Mouse (Mus musculus) spleen, postnatal 0 days (tissue): Measurements from ENCODE around the gene Sult2b1. TPM values are rescaled to one million over a fixed set of nuclear protein-coding genes. Genes with fewer than 3 reads are reported as not detected.

Experiments used
- polyA plus RNA-seq: library from polyadenylated mRNA; unstranded; fragments of >200 nt; fragmentation: Nextera tagmentation; extraction: Ambion mirVana; gene quantifications from 2 replicates; pipeline ENCODE4 v1.2.1, GENCODE M21; 2015

Gene Sult2b1
- 0.42 and 0.79 TPM in 2 replicates for polyA plus RNA-seq

DNA sequence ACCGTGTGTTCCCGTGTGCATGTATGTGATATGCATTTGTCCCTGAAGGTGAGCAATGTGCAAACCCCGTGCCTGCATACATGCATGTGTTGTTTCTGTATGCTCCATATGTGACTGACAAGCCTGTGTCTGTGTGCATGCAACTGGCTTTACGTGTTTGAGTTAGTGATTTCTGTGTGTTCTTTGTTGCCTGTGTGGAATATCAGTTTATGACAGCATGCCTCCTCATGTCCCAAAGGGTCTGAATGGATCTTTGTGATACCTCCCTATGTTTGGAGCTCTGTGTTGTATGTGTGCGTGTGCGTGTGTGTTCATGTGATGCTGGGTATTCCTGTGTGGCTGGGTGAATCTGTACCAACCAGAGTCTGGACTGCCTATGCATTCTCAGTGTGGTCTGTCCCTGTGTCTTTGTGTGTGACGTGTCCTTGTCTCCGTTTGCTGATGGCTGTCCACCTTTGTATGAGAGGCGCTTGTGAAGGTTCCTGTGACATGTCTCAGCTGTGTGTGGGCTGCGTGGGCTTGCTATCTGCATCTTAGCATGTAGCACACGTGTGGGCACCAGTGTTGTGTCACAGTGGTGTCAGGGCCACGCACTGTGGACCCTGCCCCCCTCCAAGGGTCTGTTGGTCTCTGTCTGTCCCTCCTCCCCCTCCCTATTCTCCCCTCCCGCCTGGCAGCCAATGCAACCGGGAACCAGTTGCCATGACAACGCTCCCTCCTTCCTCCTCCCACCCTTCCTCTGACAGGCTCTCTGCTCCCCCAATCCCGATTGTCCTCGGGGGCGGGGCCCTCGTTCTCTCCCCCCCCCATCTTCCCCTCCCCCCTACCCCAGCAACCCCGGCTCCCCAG is at the start of gene Sult2b1:
TSS of gene Sult2b1 (minus strand) at position 146 of the 849 bp plus-strand sequence.

DNA sequence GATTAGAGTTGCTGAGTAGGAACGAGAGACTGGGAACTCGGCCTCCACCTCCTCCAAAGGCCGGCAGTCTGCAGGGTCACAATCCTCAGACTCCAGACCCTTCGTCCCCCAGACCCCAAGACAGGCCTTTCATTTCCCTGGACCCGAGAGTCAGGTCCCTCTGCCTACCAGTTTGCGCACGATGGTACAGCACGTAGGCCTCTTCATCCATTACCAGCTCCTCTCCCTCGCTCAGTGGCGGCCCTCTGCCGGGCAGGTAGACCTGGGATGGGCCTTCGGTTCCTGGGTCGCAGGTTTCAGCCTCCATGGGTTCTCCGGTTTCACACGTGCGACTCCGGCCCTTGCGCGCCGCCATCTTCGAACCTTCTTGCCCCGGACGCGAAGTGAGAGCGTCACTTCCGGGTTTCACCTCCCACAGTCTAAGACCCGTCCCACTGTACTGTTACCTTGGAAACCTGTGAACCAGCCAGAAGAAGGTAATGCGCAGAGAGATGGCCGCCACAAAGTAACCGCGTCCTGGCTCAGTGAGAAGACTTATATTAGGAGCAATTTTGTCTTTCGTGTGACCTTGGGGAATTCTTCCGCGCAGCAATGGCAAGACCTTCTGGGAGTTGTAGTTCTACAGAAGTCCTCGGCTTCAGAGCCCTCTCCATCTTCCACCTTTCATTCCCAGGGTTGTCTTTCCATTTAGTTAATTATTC is 46.1 kb upstream of the Sult2b1 start, which contains the start of gene Grwd1:
TSS of gene Grwd1 (minus strand) at position 518 of the 701 bp plus-strand sequence.

DNA sequence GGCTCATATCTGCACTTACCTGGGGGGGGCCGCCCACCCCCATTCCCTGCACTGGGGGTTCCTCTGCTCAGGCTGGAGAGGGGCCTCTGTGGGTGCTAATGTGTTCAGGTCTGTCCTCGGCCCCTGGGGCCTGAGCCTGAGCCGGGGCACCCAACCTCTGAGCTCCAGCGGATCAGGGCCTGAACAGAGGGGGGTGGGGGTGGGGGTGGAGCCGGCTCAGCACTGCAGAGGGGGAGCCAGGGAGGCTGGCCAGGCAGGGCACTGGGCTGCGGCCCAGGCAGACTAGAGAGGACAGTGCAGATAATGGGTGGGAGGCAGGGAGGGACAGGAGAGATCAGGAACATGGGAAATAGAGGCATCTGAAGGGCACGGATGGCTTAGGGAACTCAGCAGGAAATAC is 40.1 kb upstream of the Sult2b1 start, which contains the start of gene Kcnj14:
TSS of gene Kcnj14 (minus strand) at position 185 of the 400 bp plus-strand sequence.

DNA sequence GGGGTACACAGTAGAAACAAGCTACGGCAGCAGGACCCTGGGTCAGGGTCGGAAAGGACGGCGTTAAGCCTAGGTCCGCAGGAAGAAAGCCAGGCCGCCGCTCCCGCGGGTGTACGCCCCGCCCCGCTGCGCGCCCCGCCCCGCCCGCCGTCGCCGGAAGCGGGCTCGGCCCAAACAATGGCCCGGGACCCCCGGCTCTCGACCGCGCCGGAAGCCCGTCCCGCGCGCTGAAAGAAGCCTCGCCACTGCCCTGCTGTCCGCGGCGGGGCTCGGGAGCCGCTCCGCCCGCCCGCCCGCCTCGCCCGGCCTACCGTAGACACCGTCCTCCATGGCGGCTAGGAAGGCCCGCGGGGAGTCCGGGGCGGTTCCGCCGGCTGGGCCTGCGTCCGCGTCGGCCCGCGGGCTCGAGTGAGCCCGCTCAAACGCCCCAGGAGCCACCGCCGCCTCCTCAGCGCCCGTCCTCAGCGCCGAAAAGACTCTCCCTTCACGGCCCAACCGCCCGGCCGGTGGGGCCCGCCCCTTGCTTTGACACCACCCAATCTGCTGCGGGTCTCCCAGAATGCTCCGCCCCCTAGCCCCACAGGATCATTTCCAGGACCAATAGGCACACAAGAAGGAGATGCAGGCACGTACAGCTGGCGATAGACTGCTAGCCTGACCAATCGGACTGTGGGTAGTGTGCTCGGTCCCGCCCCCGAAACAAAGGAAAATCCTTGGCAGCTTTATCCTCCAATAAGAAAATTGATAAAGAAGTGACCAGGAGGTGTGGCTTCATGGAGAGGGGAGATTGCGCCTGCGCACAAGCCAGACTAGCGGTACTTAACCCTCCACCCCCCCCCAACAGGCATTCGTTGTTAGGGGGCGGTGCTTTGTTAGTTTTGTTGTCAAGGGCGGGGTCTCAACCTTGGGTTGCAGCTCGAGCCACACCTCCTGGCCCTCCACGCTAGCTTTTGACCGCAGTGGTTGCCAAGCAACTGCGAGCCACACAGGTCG is 29.6 kb upstream of the Sult2b1 start, which contains the start of gene Cyth2:
TSS of gene Cyth2 (minus strand) at position 795 of the 993 bp plus-strand sequence.

DNA sequence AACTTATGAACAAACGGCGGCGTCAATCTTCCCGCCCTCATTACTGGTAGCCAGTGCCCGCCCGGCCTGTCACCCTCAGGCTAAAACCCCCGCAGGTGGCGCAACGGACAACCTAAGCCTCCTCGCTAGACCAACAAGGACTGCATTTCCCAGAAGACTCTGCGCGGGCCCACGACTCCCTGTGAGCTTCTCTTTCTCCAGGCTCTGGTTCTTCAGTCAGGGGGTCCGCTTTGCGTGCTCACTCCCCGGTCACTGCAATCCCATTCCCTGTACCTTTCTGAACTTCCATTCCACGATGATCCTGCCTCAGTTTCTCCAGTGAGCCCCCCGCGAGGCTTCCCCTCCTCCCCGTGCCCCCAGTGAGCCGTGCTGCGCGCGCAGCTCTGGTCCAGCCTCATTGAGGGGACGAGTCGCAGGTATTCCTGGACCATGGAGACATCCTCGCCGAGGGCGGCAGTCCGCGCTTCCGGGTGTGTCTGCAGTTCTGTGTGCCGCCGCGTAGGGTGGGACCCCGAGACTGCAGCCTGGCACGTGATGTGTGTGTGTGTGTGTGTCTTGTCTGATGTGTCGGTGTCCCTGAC is 868 bp downstream of the Sult2b1 start, which contains the start of gene Lmtk3:
TSS of gene Lmtk3 (plus strand) at position 228 of the 581 bp plus-strand sequence.

DNA sequence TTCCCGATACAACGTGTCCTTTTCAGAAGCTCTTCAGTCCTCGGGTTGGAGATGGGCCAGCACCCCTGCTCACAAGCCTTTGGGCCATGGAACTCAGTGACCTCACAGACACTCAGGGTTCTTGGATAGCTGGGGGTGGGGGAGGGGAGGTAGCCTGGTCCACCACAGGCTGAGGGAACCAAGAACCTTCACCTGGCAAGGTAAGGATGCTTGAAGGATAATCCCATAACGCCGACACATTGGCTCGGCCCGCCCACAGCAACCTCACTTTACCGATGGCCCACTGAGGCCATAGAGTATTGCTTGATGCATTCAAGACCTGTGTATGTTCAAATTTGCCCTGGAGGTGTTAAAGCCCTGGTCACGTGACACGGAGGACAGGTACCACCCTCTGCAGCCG is 58.8 kb downstream of the Sult2b1 start, which contains the start of gene Spaca4:
TSS of gene Spaca4 (minus strand) at position 101 of the 400 bp plus-strand sequence.

DNA sequence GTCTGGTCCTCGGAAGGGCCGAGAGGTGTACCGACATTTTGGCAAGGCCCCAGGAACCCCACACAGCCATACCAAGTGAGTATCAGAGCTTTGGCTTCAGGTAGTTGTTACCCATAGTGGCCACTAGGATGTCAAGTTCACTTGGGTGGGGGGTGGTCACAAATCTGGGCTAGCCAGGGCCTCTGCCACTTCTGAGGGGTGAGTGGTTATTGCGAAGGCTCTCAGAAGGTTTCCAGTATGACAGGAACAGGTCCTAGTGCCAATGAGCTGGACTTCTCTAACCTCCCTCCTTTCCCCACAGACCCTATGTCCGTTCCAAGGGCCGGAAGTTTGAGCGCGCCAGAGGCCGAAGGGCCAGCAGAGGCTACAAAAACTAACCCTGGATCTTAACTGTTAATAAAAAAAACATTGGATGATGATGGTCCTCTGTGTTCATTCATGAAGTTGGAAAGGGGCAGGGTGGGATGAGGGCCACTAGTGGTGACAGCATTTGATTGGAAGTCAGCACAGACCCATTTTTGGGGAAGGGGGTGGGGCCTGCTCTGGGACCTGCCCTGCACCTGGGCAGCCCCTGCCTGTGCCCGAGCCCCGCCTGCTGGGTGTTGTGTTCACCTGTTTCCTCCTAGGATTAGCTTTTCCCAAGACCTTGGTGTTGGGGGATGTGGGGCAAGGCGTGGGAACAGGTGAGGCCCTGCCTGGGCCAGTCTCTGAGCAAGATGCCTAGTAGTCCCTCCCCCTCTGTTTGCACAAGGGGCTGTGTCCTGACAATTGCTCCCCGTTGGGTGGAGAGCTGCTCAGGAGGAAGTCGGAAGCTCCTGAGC is 63.8 kb downstream of the Sult2b1 start, which contains the start of gene Fam83e:
TSS of gene Fam83e (plus strand) at position 800 of the 821 bp plus-strand sequence.

DNA sequence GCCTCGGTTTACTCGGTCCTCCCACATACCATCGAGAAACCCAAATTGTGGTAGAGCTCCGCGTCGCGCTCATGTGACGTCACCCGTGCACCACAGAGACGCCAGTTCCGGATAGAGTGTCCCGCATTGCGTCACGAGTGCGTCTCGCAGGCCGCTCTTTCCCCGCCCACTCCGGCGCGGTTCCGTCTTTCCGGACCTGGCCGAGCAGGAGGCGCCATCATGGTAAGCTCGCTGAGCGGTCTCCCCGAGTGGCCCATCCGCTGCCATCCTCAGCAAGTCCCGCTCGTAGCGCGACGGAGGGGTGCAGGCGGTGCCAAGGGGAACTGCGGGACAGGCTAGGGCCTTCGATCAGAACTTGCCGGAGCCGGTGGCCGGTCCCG is 66.6 kb downstream of the Sult2b1 start, which contains the start of gene Sphk2:
TSS of gene Sphk2 (minus strand) at position 85 of the 380 bp plus-strand sequence.

DNA sequence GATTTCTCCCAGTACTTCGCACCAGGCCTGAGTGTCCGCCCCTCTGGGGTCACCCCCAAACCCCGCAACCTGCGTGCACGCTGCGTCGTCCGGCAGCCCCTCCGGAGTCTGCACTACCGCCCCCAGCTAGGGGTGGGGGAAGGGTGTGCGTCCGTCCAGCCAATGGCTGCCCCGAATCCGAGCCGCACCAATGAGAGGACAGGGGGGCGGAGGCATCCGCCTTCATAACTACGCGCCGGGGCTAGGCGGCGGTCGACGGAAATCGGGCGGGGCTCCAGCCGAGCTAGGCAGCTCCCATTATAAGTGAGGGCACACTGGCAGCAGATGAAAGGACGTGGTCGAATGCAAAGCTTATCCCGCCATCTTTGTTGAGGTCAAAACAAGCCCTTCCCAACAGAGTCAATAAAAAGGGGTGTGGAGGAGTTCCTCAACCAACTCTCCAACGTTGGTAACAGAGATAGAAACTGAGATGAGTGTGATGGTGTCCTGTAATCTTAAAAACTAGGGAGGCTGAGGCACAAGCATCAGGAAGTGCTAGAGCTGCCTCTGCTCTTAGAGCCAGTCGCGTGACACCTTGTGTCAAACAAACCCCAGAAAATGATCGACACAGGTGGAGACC is 69.3 kb downstream of the Sult2b1 start, which contains the start of gene Rpl18:
TSS of gene Rpl18 (plus strand) at position 368 of the 619 bp plus-strand sequence.

DNA sequence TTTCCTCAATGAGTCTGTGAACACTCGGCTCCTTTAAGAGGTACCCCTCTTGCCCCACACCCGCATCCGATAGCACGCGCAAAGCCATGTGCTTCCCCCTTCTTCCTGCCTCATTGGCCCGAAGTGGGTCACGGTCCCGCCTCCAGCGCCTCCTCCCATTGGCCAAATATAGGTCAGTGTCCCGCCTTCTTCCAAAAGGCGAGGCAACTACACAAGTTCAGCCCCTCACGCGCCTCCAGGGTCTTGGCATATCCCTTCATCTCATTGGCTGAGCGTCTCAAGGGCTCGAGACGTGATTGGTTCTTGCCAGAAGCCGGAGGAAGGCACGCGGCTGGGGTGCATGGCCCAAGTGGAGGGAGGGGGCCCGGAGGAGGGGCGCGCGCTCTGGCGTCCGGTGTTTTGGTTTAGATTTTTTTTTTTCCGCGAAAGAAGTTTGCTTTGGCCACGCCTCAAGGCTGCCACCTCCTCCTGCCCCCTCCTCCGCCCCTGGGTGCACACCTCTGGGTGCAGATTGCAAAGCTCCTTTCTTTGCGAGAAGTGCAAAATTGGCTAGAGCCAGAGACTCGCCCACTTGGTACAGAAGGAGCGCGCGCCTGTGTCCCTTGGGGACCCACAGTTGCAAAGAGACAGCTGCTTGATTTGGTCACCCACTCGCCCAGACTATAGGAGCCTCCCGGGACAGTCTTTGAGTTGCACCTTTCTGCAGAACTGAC is 79.6 kb downstream of the Sult2b1 start, which contains the start of gene Dbp:
TSS of gene Dbp (plus strand) at position 359 of the 713 bp plus-strand sequence.

DNA sequence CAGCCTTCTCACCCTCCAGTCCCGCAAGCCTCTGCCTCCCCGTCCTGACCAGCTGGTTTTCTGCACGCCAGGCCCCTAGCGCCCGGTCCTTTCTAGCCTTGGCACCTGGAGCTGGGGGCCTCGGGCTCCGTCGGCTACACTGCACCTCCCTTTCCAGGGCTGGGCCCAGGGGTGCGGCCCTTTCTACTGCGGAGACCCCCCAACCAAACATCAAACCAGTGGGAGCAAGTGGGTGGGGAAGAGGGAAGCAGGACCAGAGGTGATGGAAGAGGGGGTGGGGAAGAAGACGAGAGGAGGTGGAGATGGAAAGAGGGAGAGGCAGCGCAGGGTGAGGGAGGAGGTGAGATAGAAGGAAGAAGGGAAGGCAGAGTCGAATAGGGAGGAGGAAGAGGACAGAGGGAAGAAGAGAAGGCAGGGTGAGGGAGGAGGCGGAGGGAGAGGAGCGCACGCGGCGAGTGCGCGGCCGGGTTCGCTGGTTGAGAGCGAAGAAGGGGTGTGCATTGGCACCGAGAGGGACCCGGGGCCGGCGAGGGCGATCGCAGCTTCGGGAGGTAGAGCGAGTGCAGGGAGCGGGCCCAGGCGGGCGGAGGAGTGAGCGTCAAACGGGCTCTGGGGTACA is 84.8 kb downstream of the Sult2b1 start, which contains the start of gene Car11:
TSS of gene Car11 (plus strand) at position 321 of the 619 bp plus-strand sequence.

DNA sequence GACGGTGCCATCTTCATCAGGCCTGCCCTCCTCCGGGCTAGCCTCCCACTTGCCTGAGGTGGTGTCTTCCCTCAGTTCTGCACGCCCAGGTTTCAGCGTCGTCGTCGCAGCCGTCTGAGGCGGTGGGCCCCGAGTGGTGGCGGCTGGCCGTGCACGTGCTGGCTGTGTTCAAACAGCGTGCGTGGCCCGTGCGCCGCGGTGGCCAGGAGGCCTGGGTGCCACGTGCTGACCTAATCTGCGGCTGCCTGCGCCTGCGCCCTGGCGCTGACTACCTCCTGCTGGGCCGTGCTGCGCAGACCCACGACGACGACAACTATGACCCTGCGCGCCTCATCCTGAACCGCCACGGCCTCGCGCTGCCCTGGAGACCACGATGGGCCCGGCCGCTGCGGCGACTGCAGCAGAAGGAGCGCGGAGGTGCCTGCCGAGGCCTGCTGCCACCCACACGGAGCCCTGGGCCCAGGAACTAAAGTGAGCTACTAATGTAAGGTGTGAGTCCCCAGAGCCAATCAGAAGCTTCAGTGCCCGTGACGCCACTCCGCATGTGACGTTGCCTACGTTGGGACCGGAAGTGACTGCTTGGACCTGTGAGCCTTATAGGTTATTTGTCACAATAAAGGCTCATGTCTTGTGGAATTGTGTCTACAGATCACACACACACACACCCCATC is 90.4 kb downstream of the Sult2b1 start, which contains the start of gene Sec1:
TSS of gene Sec1 (minus strand) at position 482 of the 671 bp plus-strand sequence.

DNA sequence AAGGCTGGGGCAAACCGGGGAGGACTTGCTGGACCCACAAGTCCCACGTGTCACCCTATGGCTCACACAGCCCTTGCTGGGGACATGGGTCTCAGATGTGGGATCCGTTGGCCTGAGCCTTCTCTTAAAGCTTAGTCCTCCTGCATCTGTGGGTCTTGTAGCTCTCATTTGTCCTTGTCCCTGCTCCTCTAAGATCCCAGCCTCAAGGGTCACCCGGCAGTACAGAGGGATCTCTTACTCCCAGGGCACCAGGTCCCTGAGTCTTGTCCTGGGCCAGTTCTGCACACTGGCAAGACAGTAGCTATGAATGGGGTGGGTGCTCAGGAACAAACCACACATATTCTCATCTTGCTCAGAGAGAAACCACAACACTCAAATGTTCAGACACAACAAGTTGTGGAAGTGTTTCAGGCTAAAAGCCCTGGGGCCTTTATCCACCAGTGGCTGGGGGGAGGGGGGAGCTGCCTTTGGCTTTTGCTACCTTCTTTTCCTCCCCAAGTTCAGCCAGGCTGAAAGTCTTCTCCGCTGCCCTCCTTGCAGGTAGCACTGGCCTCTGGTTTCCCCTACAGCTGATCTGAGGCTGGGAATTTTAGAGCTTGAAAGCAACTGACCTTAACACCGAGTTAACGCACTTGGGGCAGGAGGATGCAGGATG is 100.9 kb downstream of the Sult2b1 start, which contains the start of gene Ntn5:
TSS of gene Ntn5 (plus strand) at position 627 of the 655 bp plus-strand sequence.

